Mouse (Mus musculus) heart, adult 8-10 months (tissue): Measurements from ENCODE around the gene Mettl5. TPM values are rescaled to one million over a fixed set of nuclear protein-coding genes. Genes with fewer than 3 reads are reported as not detected.
"Not testable (repeated sequence)": the region's sequence is repeated elsewhere in the genome, so short reads cannot be mapped to it uniquely, and the experiment has no call there.

ENCODE experiments used
- DNase-seq: peaks from one replicate; pipeline ENCODE4 v3.0.0; 2022; ENCODE audit warnings: low spot score
- total RNA-seq, 4 experiments: library from RNA; stranded (reverse); gene quantifications; 2 replicates each; pipeline ENCODE4 v1.2.4; 2022

Gene Mettl5
- 10 to 100 TPM; 21.0 to 24.4 (median 22.6) TPM for total RNA-seq

- peak; percentile 86 for DNase-seq
Measured at GRCm38 (mm10) chr2:69885451-69886305, at the start of gene Mettl5. TSS of gene Mettl5 (minus strand) at chr2:69885615.

- DNase-seq, result no peak
Measured at GRCm38 (mm10) chr2:69924943-69925342, 39.5 kb upstream of the Mettl5 start.

- DNase-seq, result no peak
Measured at GRCm38 (mm10) chr2:69917301-69917700, 31.9 kb upstream of the Mettl5 start.

- no peak for DNase-seq
Measured at GRCm38 (mm10) chr2:69912801-69913200, 27.4 kb upstream of the Mettl5 start.

- DNase-seq, result not testable (repeated sequence)
Measured at GRCm38 (mm10) chr2:69907394-69907793, 22.0 kb upstream of the Mettl5 start.

- DNase-seq, result no peak
Measured at GRCm38 (mm10) chr2:69903541-69903940, 18.1 kb upstream of the Mettl5 start.

- peak; percentile 65 for DNase-seq
Measured at GRCm38 (mm10) chr2:69897618-69898575, 12.5 kb upstream of the Mettl5 start.

GRCm38 (mm10) chr2:69897039-69897617, 11.7 kb upstream of the Mettl5 start, which contains the start of gene Ubr3:
TSS of gene Ubr3 (plus strand) at chr2:69897246.
- peak; percentile 96 for DNase-seq

- DNase-seq, result no peak
Measured at GRCm38 (mm10) chr2:69896224-69896581, 10.8 kb upstream of the Mettl5 start.

- DNase-seq, result no peak
Measured at GRCm38 (mm10) chr2:69895502-69896223, 10.2 kb upstream of the Mettl5 start.

- no peak for DNase-seq
Measured at GRCm38 (mm10) chr2:69893891-69894290, 8.5 kb upstream of the Mettl5 start.

GRCm38 (mm10) chr2:69893145-69893544, 7.7 kb upstream of the Mettl5 start:
- no peak for DNase-seq

- no peak for DNase-seq
Measured at GRCm38 (mm10) chr2:69890843-69891242, 5.4 kb upstream of the Mettl5 start.

GRCm38 (mm10) chr2:69888957-69889356, 3.5 kb upstream of the Mettl5 start:
- no peak for DNase-seq

GRCm38 (mm10) chr2:69885050-69885449, 365 bp downstream of the Mettl5 start:
- no peak for DNase-seq

- no peak for DNase-seq
Measured at GRCm38 (mm10) chr2:69884581-69884980, 834 bp downstream of the Mettl5 start.

GRCm38 (mm10) chr2:69883990-69884391, 1.4 kb downstream of the Mettl5 start:
- no peak for DNase-seq

- DNase-seq, result no peak
Measured at GRCm38 (mm10) chr2:69862117-69862657, 23.2 kb downstream of the Mettl5 start.

- DNase-seq, result peak; percentile 92
Measured at GRCm38 (mm10) chr2:69861485-69862091, 23.8 kb downstream of the Mettl5 start, which contains the start of gene Ssb. TSS of gene Ssb (plus strand) at chr2:69861562.

- peak; percentile 28 for DNase-seq
Measured at GRCm38 (mm10) chr2:69860972-69861452, 24.4 kb downstream of the Mettl5 start.
